Mouse (Mus musculus): Measurements from ENCODE around the gene Tekt3. TPM values are rescaled to one million over a fixed set of nuclear protein-coding genes. Genes with fewer than 3 reads are reported as not detected.

Gene Tekt3
- polyA plus RNA-seq, 1 experiment from 2014 or later = 0.08 TPM

DNA sequence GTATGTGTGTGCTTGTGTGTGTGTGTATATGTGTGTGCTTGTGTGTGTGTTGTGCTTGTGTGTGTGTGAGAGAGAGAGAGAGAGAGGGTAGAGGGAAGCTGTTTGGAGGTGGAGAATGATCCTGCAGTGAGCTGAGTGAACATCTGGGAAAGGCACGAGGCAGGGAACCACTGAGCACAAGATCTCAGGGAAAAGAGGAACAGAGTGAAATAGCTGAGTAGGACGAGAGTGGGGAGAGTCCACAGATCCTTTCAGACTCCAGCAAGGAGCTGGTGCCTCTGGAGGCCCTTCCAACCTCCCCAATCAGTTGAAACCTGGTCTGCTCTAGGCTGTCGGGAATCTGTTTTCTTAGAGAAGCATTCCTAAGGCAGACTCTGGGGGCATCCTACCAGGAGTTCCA lies 77.3 kb downstream of the Tekt3 start:
- no peaks in the 10 kb centered on the region for H3K9me3 ChIP-seq
- H3K4me1 ChIP-seq (replicated peaks) = peaks cover 10% of the 10 kb centered on the region; the same call in 1 of the 2 replicates
- no peak overlapping the region for H3K4me3 ChIP-seq (replicated peaks)
- no peak overlapping the region for H3K4me2 ChIP-seq (replicated peaks)
- no peak overlapping the region for H3K27ac ChIP-seq
- no peak overlapping the region for H3K9ac ChIP-seq
- no peak for ATAC-seq
- WGBS = 56% methylated on average over 3 of the region's 3 CpGs
- H3K36me3 ChIP-seq = 0 out of 2 replicates have a peak, but pooled peaks cover 3% of the 10 kb centered on the region
- no peaks in the 10 kb centered on the region for H3K27me3 ChIP-seq (replicated peaks)

DNA sequence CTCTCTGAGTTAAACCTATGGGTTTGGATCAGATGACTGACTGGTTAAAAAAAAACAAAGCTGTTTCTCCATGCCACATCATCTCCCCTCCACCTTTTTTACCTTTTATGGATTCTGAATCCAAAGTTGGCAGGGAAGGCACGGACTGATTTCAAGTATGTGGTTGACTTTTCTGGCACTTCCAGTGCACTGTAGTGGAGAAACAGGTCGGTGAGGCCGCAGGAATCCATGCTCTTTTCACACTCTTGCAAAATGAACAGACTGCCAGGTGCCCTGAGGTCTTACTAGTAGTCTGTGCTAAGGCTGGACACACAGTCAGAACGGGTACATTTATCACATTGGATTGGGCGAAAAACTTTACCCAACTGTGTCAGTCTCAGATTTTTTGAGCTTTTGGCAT lies 80.9 kb downstream of the Tekt3 start:
- WGBS = 90% methylated on average over 5 of the region's 5 CpGs
- H3K4me2 ChIP-seq (replicated peaks) = no peak overlapping the region
- H3K9me3 ChIP-seq = no peaks in the 10 kb centered on the region
- no peak for ATAC-seq
- peaks cover 9% of the 10 kb centered on the region; the same call in 1 of the 2 replicates for H3K36me3 ChIP-seq
- H3K9ac ChIP-seq = no peak overlapping the region
- H3K27me3 ChIP-seq (replicated peaks) = no peaks in the 10 kb centered on the region
- no peak overlapping the region for H3K27ac ChIP-seq
- no peaks in the 10 kb centered on the region for H3K4me1 ChIP-seq (replicated peaks)
- no peak overlapping the region for H3K4me3 ChIP-seq (replicated peaks)

DNA sequence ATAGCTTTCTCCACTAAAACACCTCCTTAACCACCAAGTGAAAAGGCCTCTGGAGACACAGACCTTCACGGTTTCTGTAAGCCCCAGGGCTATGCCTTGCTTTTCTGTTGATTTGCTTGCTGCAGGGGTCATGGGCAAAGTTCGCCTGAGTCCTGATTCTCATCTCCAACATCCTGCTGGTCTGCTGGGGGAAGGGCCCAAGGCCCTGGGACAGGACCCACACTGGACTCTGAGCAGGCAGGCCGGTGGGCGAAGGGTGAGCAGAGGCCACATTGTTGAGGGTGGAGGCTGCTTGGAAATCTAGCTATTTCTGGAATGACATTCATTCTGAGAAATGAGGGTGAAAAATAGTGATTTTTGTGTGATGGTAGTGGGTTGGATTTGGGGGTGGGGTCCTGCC lies 81.4 kb downstream of the Tekt3 start:
- WGBS = 73% methylated on average over 4 of the region's 4 CpGs
- Histone ChIP-seq H3K4me1 (replicated peaks) (no peaks in the 10 kb centered on the region), H3K9me3 (no peaks in the 10 kb centered on the region), H3K36me3 (peaks cover 9% of the 10 kb centered on the region; the same call in 1 of the 2 replicates), H3K27me3 (replicated peaks) (no peaks in the 10 kb centered on the region), H3K9ac (no peak overlapping the region), H3K27ac (no peak overlapping the region), H3K4me2 (replicated peaks) (no peak overlapping the region), H3K4me3 (replicated peaks) (no peak overlapping the region)
- ATAC-seq = no peak

DNA sequence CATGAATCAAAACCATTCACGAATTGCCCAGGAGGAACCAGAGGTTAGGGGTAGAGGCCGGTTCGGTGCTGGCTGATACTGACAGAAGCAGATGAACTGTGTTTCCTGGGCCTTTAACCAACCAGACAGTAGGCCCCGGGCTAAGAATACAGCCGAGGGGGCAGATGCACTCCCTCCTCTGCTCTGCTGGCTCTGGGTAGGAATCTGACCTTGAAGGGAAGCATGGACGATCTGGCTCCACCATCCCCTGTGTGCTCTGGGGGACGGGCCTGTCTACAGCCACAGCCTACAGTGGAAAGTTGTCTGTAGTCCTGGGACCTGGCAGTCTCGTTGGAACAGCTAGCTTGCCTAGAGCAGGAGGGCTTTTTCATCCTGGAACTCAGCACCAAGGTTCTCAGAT lies 82.0 kb downstream of the Tekt3 start:
- Histone ChIP-seq H3K4me3 (replicated peaks) (no peak overlapping the region), H3K4me2 (replicated peaks) (no peak overlapping the region), H3K4me1 (replicated peaks) (no peaks in the 10 kb centered on the region), H3K27me3 (replicated peaks) (no peaks in the 10 kb centered on the region), H3K9ac (no peak overlapping the region), H3K9me3 (no peaks in the 10 kb centered on the region), H3K27ac (no peak overlapping the region), H3K36me3 (peaks cover 9% of the 10 kb centered on the region; the same call in 1 of the 2 replicates)
- WGBS = 73% methylated on average over 8 of the region's 8 CpGs
- ATAC-seq = no peak

Other genes with a start within 250 kb of the Tekt3 start
- gene Trim16, start 241.4 kb upstream of the Tekt3 start, polyA plus RNA-seq (2015; fragmentation: Nextera tagmentation; extraction: Ambion mirVana) = 11.1 and 11.3 TPM in 2 replicates
- gene Fbxw10, start 214.6 kb upstream of the Tekt3 start, polyA plus RNA-seq (2015; fragmentation: Nextera tagmentation; extraction: Ambion mirVana) = 0.14 and 0.27 TPM in 2 replicates
- gene Tvp23b, start 182.2 kb upstream of the Tekt3 start, polyA plus RNA-seq (2015; fragmentation: Nextera tagmentation; extraction: Ambion mirVana) = 79.6 and 82.3 TPM in 2 replicates
- not detected in 2 replicates for gene Cdrt4, start 110.5 kb upstream of the Tekt3 start, polyA plus RNA-seq (2015; fragmentation: Nextera tagmentation; extraction: Ambion mirVana)
- 111 and 115 TPM in 2 replicates for gene Pmp22, start 67.3 kb downstream of the Tekt3 start, polyA plus RNA-seq (2015; fragmentation: Nextera tagmentation; extraction: Ambion mirVana)

Data from intestine, embryonic 15.5 days (tissue).